Mouse (Mus musculus) CH12.LX (cell line): ENCODE measurements around the gene Fgg.

Experiments used
- CHD2 ChIP-seq: IDR thresholded peaks from 2 replicates; pipeline ENCODE4 v1.6.1; 2011; ENCODE audit warnings: low read length, improper control_type of control experiment
- CTCF ChIP-seq, 2 experiments: IDR thresholded peaks in 1 of 2; conservative IDR thresholded peaks in 1 of 2; 2 replicates each; pipeline ENCODE4 v1.5.1; 2011 to 2012; ENCODE audit warnings: low read depth in 2 of 2, low read length in 2 of 2, improper control_type of control experiment in 1 of 2, inconsistent platforms in 1 of 2, mild to moderate bottlenecking in 1 of 2, moderate library complexity in 1 of 2
- EP300 ChIP-seq: IDR thresholded peaks from 2 replicates; pipeline ENCODE4 v1.6.1; 2011; ENCODE audit warnings: low read length, improper control_type of control experiment
- ETS1 ChIP-seq: conservative IDR thresholded peaks from 2 replicates; pipeline ENCODE4 v1.6.1; 2012; ENCODE audit warnings: low read depth, mild to moderate bottlenecking, inconsistent platforms, low read length, improper control_type of control experiment, moderate library complexity
- MAFK ChIP-seq: IDR thresholded peaks from 2 replicates; pipeline ENCODE4 v1.6.1; 2011; ENCODE audit warnings: low read length, improper control_type of control experiment; ENCODE audit not compliant: insufficient replicate concordance
- MAX ChIP-seq: IDR thresholded peaks from 2 replicates; pipeline ENCODE4 v1.6.1; 2011; ENCODE audit warnings: low read length, improper control_type of control experiment
- MEF2A ChIP-seq: IDR thresholded peaks from 2 replicates; pipeline ENCODE4 v1.6.1; 2014; ENCODE audit warnings: low read depth, mild to moderate bottlenecking, inconsistent platforms, low read length, improper control_type of control experiment, borderline replicate concordance
- MXI1 ChIP-seq: IDR thresholded peaks from 2 replicates; pipeline ENCODE4 v1.6.1; 2011; ENCODE audit warnings: mild to moderate bottlenecking, low read depth, low read length, improper control_type of control experiment
- MYC ChIP-seq: IDR thresholded peaks from 2 replicates; pipeline ENCODE4 v1.6.1; 2011; ENCODE audit warnings: low read depth, mild to moderate bottlenecking, improper control_type of control experiment, low read length
- NELFE ChIP-seq: IDR thresholded peaks from 2 replicates; pipeline ENCODE4 v1.6.1; 2011; ENCODE audit warnings: low read depth, low read length, improper control_type of control experiment
- PAX5 ChIP-seq: IDR thresholded peaks from 2 replicates; pipeline ENCODE4 v1.6.1; 2012; ENCODE audit warnings: low read length, inconsistent platforms, mixed read lengths
- POLR2A ChIP-seq: IDR thresholded peaks from 2 replicates; pipeline ENCODE4 v1.6.1; 2011; ENCODE audit warnings: low read depth, mild to moderate bottlenecking, improper control_type of control experiment, low read length
- TBP ChIP-seq: conservative IDR thresholded peaks from 2 replicates; pipeline ENCODE4 v1.6.1; 2011; ENCODE audit warnings: low read depth, low read length, improper control_type of control experiment

DNA sequence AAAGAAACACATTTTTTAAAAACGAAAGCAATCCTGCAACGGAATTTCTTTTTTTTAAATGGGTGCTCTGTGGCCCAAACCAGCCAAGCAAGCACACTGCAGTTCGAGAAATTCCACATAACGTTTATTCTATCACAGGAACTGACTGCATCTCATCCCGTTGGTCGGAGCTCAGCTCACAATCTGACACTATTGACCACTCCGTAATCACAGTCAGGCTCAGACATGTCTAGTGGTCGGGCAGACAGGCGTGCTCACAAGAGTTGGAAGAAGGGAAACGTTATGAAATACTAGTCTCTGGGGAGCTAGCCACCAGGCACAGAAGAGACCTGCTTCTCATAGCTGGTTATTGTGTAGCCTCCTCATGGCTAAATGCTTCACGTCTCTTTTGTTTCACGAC lies 15.6 kb upstream of the Fgg start:
- TF ChIP-seq NELFE (no peak), MEF2A (no peak), POLR2A (no peak), PAX5 (no peak), MAX (no peak), TBP (no peak), MAFK (no peak), EP300 (no peak), CTCF (conservative IDR thresholded peaks at IDR 0.05 in 1 of 2, IDR thresholded peaks at IDR 0.05 in 1 of 2; ENCODE audit: low read depth in 2 of 2, low read length in 2 of 2) (no peak), MXI1 (no peak), ETS1 (peak; percentile 27; the same call in 1 of the 2 replicates), CHD2 (no peak), MYC (peak; percentile 17; the same call in 1 of the 2 replicates)
